Mouse (Mus musculus): ENCODE data around the gene Ank. TPM values are rescaled to one million over a fixed set of nuclear protein-coding genes. Genes with fewer than 3 reads are reported as not detected.
A peak's percentile ranks its signal among the peaks of the same experiment; 100 is the strongest.

The Ank gene
- polyA plus RNA-seq, 1 experiment from 2014 or later: 9.3 TPM

DNA sequence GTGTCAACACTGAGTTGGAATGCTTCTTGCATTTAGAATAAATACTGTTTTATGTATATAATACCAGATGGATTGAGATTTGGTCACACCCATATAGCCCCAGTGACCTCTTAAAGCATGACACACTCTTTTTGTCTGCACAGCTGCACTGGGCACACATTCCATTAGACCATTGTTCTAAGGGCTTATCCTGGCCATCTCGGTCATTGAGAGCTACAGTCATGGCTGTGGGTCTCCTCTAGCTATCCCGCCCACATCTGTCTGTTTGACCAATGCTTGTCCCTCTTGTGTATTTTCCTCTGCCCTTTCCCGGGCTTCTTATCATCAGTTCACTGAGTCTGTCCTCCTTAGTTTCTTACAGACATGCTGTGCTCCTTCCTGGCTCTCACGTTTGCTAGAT lies 63.5 kb downstream of the Ank start:
- H3K4me2 ChIP-seq (replicated peaks; ENCODE audit: low read depth, low read length): no peak overlapping the region
- no peaks in the 10 kb centered on the region for H3K27me3 ChIP-seq (replicated peaks; ENCODE audit: insufficient read depth, low read length)
- no peaks in the 10 kb centered on the region for H3K4me1 ChIP-seq (ENCODE audit: insufficient read depth, low read depth, low read length)
- no peaks in the 10 kb centered on the region for H3K9me3 ChIP-seq (ENCODE audit: low read length)
- no peak overlapping the region for H3K27ac ChIP-seq (ENCODE audit: low read length)
- 47% methylated on average over 4 of the region's 4 CpGs for WGBS
- TF ChIP-seq EP300 (IDR thresholded peaks at IDR 0.05): no peak
- no peak for TF ChIP-seq CTCF (IDR thresholded peaks at IDR 0.05)
- no peaks in the 10 kb centered on the region for H3K36me3 ChIP-seq (ENCODE audit: insufficient read depth, low read length)
- no peak for DNase-seq (ENCODE audit: low spot score)
- no peak overlapping the region for H3K9ac ChIP-seq (replicated peaks; ENCODE audit: low read depth)
- no peak overlapping the region for H3K4me3 ChIP-seq (ENCODE audit: low read depth, low read length)
- peak; percentile 56 for ATAC-seq

DNA sequence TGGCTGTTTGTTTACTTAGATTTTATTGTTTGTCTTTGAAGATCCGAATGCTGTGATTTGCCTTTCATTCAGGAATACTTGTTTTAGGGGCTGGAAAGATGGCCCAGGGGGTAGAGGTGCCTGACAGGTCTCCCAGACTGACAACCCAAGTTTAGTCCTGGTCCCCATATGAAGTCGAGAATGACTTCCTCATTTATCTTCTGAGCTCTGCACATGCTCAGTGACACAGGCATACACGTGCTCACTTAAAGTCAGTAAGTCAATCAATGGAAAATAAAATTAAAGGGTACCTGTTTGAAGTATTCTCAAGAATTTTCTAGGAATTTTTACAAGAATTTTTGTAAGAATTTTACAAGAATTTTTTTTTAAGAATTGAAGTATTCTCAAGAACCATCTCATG lies 66.6 kb downstream of the Ank start:
- DNase-seq (ENCODE audit: low spot score): no peak
- 42% methylated on average over 3 of the region's 3 CpGs for WGBS
- no peak for TF ChIP-seq CTCF (IDR thresholded peaks at IDR 0.05)
- TF ChIP-seq EP300 (IDR thresholded peaks at IDR 0.05): no peak

DNA sequence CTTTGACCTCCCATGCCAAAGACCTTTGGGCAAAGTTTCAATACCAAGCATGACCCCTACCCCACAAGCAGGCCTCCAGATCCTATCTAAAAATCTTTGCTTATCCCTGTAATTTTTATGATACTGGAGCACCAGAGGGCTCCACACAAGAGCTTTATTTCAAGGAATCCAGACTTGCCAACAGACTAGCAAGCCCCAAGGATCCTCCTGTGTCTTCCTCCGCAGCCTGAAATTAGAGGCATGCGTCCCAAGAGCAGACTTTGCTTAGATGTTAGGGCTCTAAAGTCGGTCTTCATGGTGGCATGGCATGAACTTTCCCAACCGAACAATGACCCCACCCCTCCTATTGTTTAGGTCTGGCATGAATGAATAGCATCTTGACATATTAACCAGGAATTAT lies 69.2 kb downstream of the Ank start:
- no peak overlapping the region for H3K4me2 ChIP-seq (replicated peaks; ENCODE audit: low read depth, low read length)
- 85% methylated on average over 4 of the region's 4 CpGs for WGBS
- DNase-seq (ENCODE audit: low spot score) (no peak), ATAC-seq (no peak)
- no peak overlapping the region for H3K9ac ChIP-seq (replicated peaks; ENCODE audit: low read depth)
- TF ChIP-seq EP300 (IDR thresholded peaks at IDR 0.05) (no peak), CTCF (IDR thresholded peaks at IDR 0.05) (no peak)
- H3K4me1 ChIP-seq (ENCODE audit: insufficient read depth, low read depth, low read length): no peaks in the 10 kb centered on the region
- H3K27me3 ChIP-seq (replicated peaks; ENCODE audit: insufficient read depth, low read length): no peaks in the 10 kb centered on the region
- H3K27ac ChIP-seq (ENCODE audit: low read length): no peak overlapping the region
- H3K36me3 ChIP-seq (ENCODE audit: insufficient read depth, low read length): no peaks in the 10 kb centered on the region
- no peak overlapping the region for H3K4me3 ChIP-seq (ENCODE audit: low read depth, low read length)
- no peaks in the 10 kb centered on the region for H3K9me3 ChIP-seq (ENCODE audit: low read length)

More for the DNA sequence above, 66.6 kb downstream of the Ank start:
- Histone ChIP-seq H3K9ac (replicated peaks; ENCODE audit: low read depth) (no peak overlapping the region), H3K9me3 (ENCODE audit: low read length) (no peaks in the 10 kb centered on the region), H3K27ac (ENCODE audit: low read length) (no peak overlapping the region), H3K4me1 (ENCODE audit: insufficient read depth, low read depth, low read length) (no peaks in the 10 kb centered on the region), H3K4me2 (replicated peaks; ENCODE audit: low read depth, low read length) (no peak overlapping the region), H3K36me3 (ENCODE audit: insufficient read depth, low read length) (no peaks in the 10 kb centered on the region), H3K4me3 (ENCODE audit: low read depth, low read length) (no peak overlapping the region), H3K27me3 (replicated peaks; ENCODE audit: insufficient read depth, low read length) (no peaks in the 10 kb centered on the region)
- ATAC-seq: no peak

DNA sequence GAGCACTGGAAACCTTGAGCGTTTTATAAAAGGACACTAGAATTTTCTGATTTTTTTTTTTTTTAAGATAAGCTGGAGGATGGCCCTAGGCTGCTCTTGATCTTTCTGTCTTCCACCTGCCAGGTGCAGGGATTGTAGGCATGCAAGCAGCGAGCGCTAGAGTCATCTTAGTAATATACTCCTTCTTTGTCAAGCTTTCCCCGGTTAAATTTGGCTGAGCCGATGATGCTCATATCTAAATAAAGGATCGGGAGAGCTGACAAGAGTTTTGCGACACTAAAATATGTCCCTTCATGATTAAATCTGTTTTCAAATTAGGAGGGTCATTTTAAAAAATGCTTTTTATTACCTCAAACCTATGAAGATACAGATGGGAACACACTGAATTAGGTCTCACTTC lies 69.7 kb downstream of the Ank start:
- H3K4me2 ChIP-seq (replicated peaks; ENCODE audit: low read depth, low read length): no peak overlapping the region
- H3K27me3 ChIP-seq (replicated peaks; ENCODE audit: insufficient read depth, low read length): no peaks in the 10 kb centered on the region
- no peak overlapping the region for H3K9ac ChIP-seq (replicated peaks; ENCODE audit: low read depth)
- no peak for DNase-seq (ENCODE audit: low spot score)
- TF ChIP-seq EP300 (IDR thresholded peaks at IDR 0.05) (no peak), CTCF (IDR thresholded peaks at IDR 0.05) (no peak)
- H3K4me3 ChIP-seq (ENCODE audit: low read depth, low read length): no peak overlapping the region
- H3K9me3 ChIP-seq (ENCODE audit: low read length): no peaks in the 10 kb centered on the region
- no peak for ATAC-seq
- no peaks in the 10 kb centered on the region for H3K4me1 ChIP-seq (ENCODE audit: insufficient read depth, low read depth, low read length)
- H3K27ac ChIP-seq (ENCODE audit: low read length): no peak overlapping the region
- WGBS: 91% methylated on average over 7 of the region's 7 CpGs
- no peaks in the 10 kb centered on the region for H3K36me3 ChIP-seq (ENCODE audit: insufficient read depth, low read length)

GRCm38 (mm10) chr15:27536771-27537170 lies 70.3 kb downstream of the Ank start:
- no peak overlapping the region for H3K4me3 ChIP-seq (ENCODE audit: low read depth, low read length)
- H3K27me3 ChIP-seq (replicated peaks; ENCODE audit: insufficient read depth, low read length): no peaks in the 10 kb centered on the region
- 41% methylated on average over 5 of the region's 5 CpGs for WGBS
- ATAC-seq: no peak
- no peaks in the 10 kb centered on the region for H3K9me3 ChIP-seq (ENCODE audit: low read length)
- H3K9ac ChIP-seq (replicated peaks; ENCODE audit: low read depth): no peak overlapping the region
- no peak overlapping the region for H3K4me2 ChIP-seq (replicated peaks; ENCODE audit: low read depth, low read length)
- TF ChIP-seq EP300 (IDR thresholded peaks at IDR 0.05): no peak
- TF ChIP-seq CTCF (IDR thresholded peaks at IDR 0.05): no peak
- H3K4me1 ChIP-seq (ENCODE audit: insufficient read depth, low read depth, low read length): no peaks in the 10 kb centered on the region
- DNase-seq (ENCODE audit: low spot score): no peak
- no peaks in the 10 kb centered on the region for H3K36me3 ChIP-seq (ENCODE audit: insufficient read depth, low read length)
- H3K27ac ChIP-seq (ENCODE audit: low read length): no peak overlapping the region

DNA sequence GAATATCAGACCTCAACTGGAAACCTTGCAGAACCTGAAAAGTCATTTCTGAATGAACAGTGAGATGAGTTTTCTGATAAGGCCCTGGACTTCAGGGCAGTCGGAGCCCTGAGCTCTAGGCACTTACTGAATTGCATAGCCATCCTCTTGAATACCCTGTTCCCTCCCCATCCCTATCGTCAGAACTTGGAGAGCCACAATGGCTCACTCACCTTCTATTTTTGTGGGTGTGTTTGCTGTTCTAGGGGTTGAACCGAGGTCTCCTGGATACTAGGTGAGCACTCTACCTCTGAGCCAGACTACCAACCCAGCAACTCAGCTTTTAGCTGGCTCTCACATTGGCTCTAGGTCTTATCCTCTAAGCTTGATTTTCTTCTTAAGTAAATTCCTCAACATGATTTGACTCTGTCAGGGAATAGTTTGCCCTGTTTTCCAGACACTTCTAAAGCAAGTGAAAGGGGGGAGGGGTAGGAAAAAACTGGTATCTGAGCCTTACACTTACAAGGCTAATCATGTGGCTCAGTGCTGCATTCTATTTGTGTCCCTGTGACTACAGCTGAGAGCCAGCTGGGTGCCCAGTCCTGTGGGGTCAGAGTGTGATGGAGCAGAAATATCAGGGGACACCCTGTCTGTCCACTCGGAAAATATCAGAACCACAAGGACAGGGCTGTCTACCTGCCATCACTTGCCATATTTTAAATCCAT lies 71.2 kb downstream of the Ank start:
- TF ChIP-seq CTCF (IDR thresholded peaks at IDR 0.05) (no peak), EP300 (IDR thresholded peaks at IDR 0.05) (0 out of 2 replicates have a peak, but pooled peaks have one; percentile 17)
- Histone ChIP-seq H3K9ac (replicated peaks; ENCODE audit: low read depth) (no peak overlapping the region), H3K4me1 (ENCODE audit: insufficient read depth, low read depth, low read length) (no peaks in the 10 kb centered on the region), H3K36me3 (ENCODE audit: insufficient read depth, low read length) (no peaks in the 10 kb centered on the region), H3K27ac (ENCODE audit: low read length) (no peak overlapping the region), H3K4me2 (replicated peaks; ENCODE audit: low read depth, low read length) (no peak overlapping the region), H3K27me3 (replicated peaks; ENCODE audit: insufficient read depth, low read length) (no peaks in the 10 kb centered on the region), H3K4me3 (ENCODE audit: low read depth, low read length) (no peak overlapping the region), H3K9me3 (ENCODE audit: low read length) (no peaks in the 10 kb centered on the region)
- peak; percentile 79 for ATAC-seq
- 65% methylated on average over 4 of the region's 4 CpGs for WGBS
- peak; percentile 27 for DNase-seq (ENCODE audit: low spot score)
